Mouse (Mus musculus) CH12.LX (cell line): ENCODE data around the gene Emc10. TPM values are rescaled to one million over a fixed set of nuclear protein-coding genes. Genes with fewer than 3 reads are reported as not detected.

ENCODE experiments used
- DNase-seq: peaks from one replicate; pipeline ENCODE4 v3.0.0-alpha.2; 2013; ENCODE audit errors: extremely low read depth
- H3K27ac ChIP-seq: 2 replicates; pipeline ENCODE4 v1.5.1; 2012; ENCODE audit warnings: low read depth, mild to moderate bottlenecking, control low read depth, moderate library complexity; ENCODE audit not compliant: insufficient read depth
- H3K27me3 ChIP-seq: replicated peaks from 2 replicates; pipeline ENCODE3; 2012; ENCODE audit warnings: inconsistent platforms
- H3K36me3 ChIP-seq, 2 experiments: replicated peaks in 1 of 2; 2 replicates each; pipeline versions ENCODE3 to v1.6.1; 2012; ENCODE audit warnings: inconsistent platforms in 1 of 2, low read length in 1 of 2, mild to moderate bottlenecking in 1 of 2, mixed read lengths in 1 of 2, moderate library complexity in 1 of 2; ENCODE audit not compliant: control insufficient read depth in 1 of 2, insufficient read depth in 1 of 2
- H3K4me1 ChIP-seq, 2 experiments: 2 replicates each; pipeline ENCODE4 v1.6.1; 2012; ENCODE audit warnings: inconsistent platforms in 1 of 2, moderate library complexity in 1 of 2; ENCODE audit not compliant: insufficient read depth in 2 of 2, control insufficient read depth in 1 of 2
- H3K4me2 ChIP-seq: 2 replicates; pipeline ENCODE4 v1.6.1; 2012; ENCODE audit warnings: low read depth, mild to moderate bottlenecking, control low read depth; ENCODE audit not compliant: poor library complexity, insufficient read depth, severe bottlenecking
- H3K4me3 ChIP-seq, 3 experiments: fragments of 150-350 bp in 1 of 3; sonication (generic) in 1 of 3; replicated peaks in 1 of 3; 2 replicates each; pipeline versions ENCODE3 to v1.5.1; 2011 to 2012; ENCODE audit warnings: low read depth in 2 of 3, low read length in 2 of 3, mild to moderate bottlenecking in 2 of 3, moderate library complexity in 2 of 3, control low read depth in 1 of 3, improper control_type of control experiment in 1 of 3, inconsistent platforms in 1 of 3, mixed read lengths in 1 of 3; ENCODE audit not compliant: poor library complexity in 1 of 3
- H3K79me2 ChIP-seq: replicated peaks from 2 replicates; pipeline ENCODE4 v1.6.1; 2012; ENCODE audit warnings: mild to moderate bottlenecking, moderate library complexity; ENCODE audit not compliant: control insufficient read depth, poor library complexity, insufficient read depth, severe bottlenecking; ENCODE audit errors: extremely low read depth
- H3K9ac ChIP-seq: 2 replicates; pipeline ENCODE4 v1.6.1; 2012; ENCODE audit warnings: low read depth, mild to moderate bottlenecking, control low read depth, moderate library complexity; ENCODE audit not compliant: insufficient read depth
- H3K9me3 ChIP-seq: replicated peaks from 2 replicates; pipeline ENCODE3; 2012; ENCODE audit warnings: low read length, inconsistent platforms, mixed read lengths
- BHLHE40 ChIP-seq: IDR thresholded peaks from 2 replicates; pipeline ENCODE4 v1.6.1; 2011; ENCODE audit warnings: mild to moderate bottlenecking, low read depth, low read length, improper control_type of control experiment
- CTCF ChIP-seq, 2 experiments: IDR thresholded peaks in 1 of 2; conservative IDR thresholded peaks in 1 of 2; 2 replicates each; pipeline ENCODE4 v1.5.1; 2011 to 2012; ENCODE audit warnings: low read depth in 2 of 2, low read length in 2 of 2, improper control_type of control experiment in 1 of 2, inconsistent platforms in 1 of 2, mild to moderate bottlenecking in 1 of 2, moderate library complexity in 1 of 2
- EP300 ChIP-seq: IDR thresholded peaks from 2 replicates; pipeline ENCODE4 v1.6.1; 2011; ENCODE audit warnings: low read length, improper control_type of control experiment
- ETS1 ChIP-seq: conservative IDR thresholded peaks from 2 replicates; pipeline ENCODE4 v1.6.1; 2012; ENCODE audit warnings: low read depth, mild to moderate bottlenecking, inconsistent platforms, low read length, improper control_type of control experiment, moderate library complexity
- GABPA ChIP-seq: IDR thresholded peaks from 2 replicates; pipeline ENCODE4 v1.6.1; 2012; ENCODE audit warnings: low read depth, low read length, improper control_type of control experiment, inconsistent platforms; ENCODE audit not compliant: insufficient replicate concordance
- IRF4 ChIP-seq: IDR thresholded peaks from 2 replicates; pipeline ENCODE4 v1.6.1; 2014; ENCODE audit warnings: low read depth, mild to moderate bottlenecking, inconsistent platforms, low read length, improper control_type of control experiment
- JUN ChIP-seq: IDR thresholded peaks from 2 replicates; pipeline ENCODE4 v1.6.1; 2011; ENCODE audit warnings: low read depth, mild to moderate bottlenecking, low read length, improper control_type of control experiment, moderate library complexity; ENCODE audit not compliant: insufficient read depth
- JUND ChIP-seq: conservative IDR thresholded peaks from 2 replicates; pipeline ENCODE4 v1.6.1; 2011; ENCODE audit warnings: low read depth, low read length, improper control_type of control experiment
- MAFK ChIP-seq: IDR thresholded peaks from 2 replicates; pipeline ENCODE4 v1.6.1; 2011; ENCODE audit warnings: low read length, improper control_type of control experiment; ENCODE audit not compliant: insufficient replicate concordance
- MAX ChIP-seq: IDR thresholded peaks from 2 replicates; pipeline ENCODE4 v1.6.1; 2011; ENCODE audit warnings: low read length, improper control_type of control experiment
- MXI1 ChIP-seq: IDR thresholded peaks from 2 replicates; pipeline ENCODE4 v1.6.1; 2011; ENCODE audit warnings: mild to moderate bottlenecking, low read depth, low read length, improper control_type of control experiment
- NELFE ChIP-seq: IDR thresholded peaks from 2 replicates; pipeline ENCODE4 v1.6.1; 2011; ENCODE audit warnings: low read depth, low read length, improper control_type of control experiment
- NRF1 ChIP-seq: IDR thresholded peaks from 2 replicates; pipeline ENCODE4 v1.6.1; 2014; ENCODE audit warnings: low read depth, mild to moderate bottlenecking, inconsistent platforms, low read length, improper control_type of control experiment, moderate library complexity
- PAX5 ChIP-seq: IDR thresholded peaks from 2 replicates; pipeline ENCODE4 v1.6.1; 2012; ENCODE audit warnings: low read length, inconsistent platforms, mixed read lengths
- POLR2A ChIP-seq: IDR thresholded peaks from 2 replicates; pipeline ENCODE4 v1.6.1; 2011; ENCODE audit warnings: low read depth, mild to moderate bottlenecking, improper control_type of control experiment, low read length
- POLR2AphosphoS2 ChIP-seq: IDR thresholded peaks from 2 replicates; pipeline ENCODE4 v1.6.1; 2011; ENCODE audit warnings: low read depth, low read length, improper control_type of control experiment
- RAD21 ChIP-seq: IDR thresholded peaks from 2 replicates; pipeline ENCODE4 v1.6.1; 2011; ENCODE audit warnings: low read depth, mild to moderate bottlenecking, low read length, improper control_type of control experiment, moderate library complexity
- SIN3A ChIP-seq: IDR thresholded peaks from 2 replicates; pipeline ENCODE4 v1.6.1; 2012; ENCODE audit warnings: low read length, improper control_type of control experiment, inconsistent platforms
- SMC3 ChIP-seq: IDR thresholded peaks from 2 replicates; pipeline ENCODE4 v1.6.1; 2011; ENCODE audit warnings: low read depth, low read length, improper control_type of control experiment
- TCF12 ChIP-seq: IDR thresholded peaks from 2 replicates; pipeline ENCODE4 v1.6.1; 2014; ENCODE audit warnings: low read depth, mild to moderate bottlenecking, inconsistent platforms, low read length, improper control_type of control experiment
- UBTF ChIP-seq: IDR thresholded peaks from 2 replicates; pipeline ENCODE4 v1.6.1; 2012; ENCODE audit warnings: low read depth, mild to moderate bottlenecking, inconsistent platforms, low read length, improper control_type of control experiment, moderate library complexity
- USF1 ChIP-seq: IDR thresholded peaks from 2 replicates; pipeline ENCODE4 v1.6.1; 2014; ENCODE audit warnings: low read depth, mild to moderate bottlenecking, inconsistent platforms, low read length, improper control_type of control experiment
- USF2 ChIP-seq: conservative IDR thresholded peaks from 2 replicates; pipeline ENCODE4 v1.6.1; 2011; ENCODE audit warnings: low read depth, low read length, improper control_type of control experiment
- ZC3H11A ChIP-seq: IDR thresholded peaks from 2 replicates; pipeline ENCODE4 v1.6.1; 2012; ENCODE audit warnings: low read depth, mild to moderate bottlenecking, inconsistent platforms, low read length, improper control_type of control experiment
- ZMIZ1 ChIP-seq: IDR thresholded peaks from 2 replicates; pipeline ENCODE4 v1.6.1; 2012; ENCODE audit warnings: low read depth, mild to moderate bottlenecking, inconsistent platforms, low read length, improper control_type of control experiment
- dilution Hi-C: fragments of 300-500 bp; cut with MboI; formaldehyde crosslinking; loops from 2 replicates; pipeline ENCODE4 v1.14.3; 2020; ENCODE audit warnings: low sequenced_read_pairs; ENCODE audit not compliant: extremely low pct_unique_long_range_greater_than_20kb, extremely low pct_ligation_motif_present
- in situ Hi-C: fragments of 300-500 bp; cut with MboI; formaldehyde crosslinking; loops from 3 replicates; pipeline ENCODE4 v1.14.3; 2019; ENCODE audit warnings: low sequenced_read_pairs, low pct_ligation_motif_present, low pct_unique_long_range_greater_than_20kb, mixed read lengths
- polyA plus RNA-seq: library from polyadenylated mRNA; unstranded; fragments of >175 nt; gene quantifications from 2 replicates; pipeline ENCODE4 v1.2.1, GENCODE M21; 2012; ENCODE audit warnings: low read depth; ENCODE audit not compliant: insufficient read length
- total RNA-seq, 2 experiments: library from RNA; depleted of rRNA; stranded (reverse); fragments of 300-350 nt in 1 of 2; fragments of >200 nt in 1 of 2; gene quantifications; 2 replicates each; pipeline ENCODE4 v1.2.3; 2012 to 2014

Emc10 gene
- total and polyA plus RNA-seq, 3 experiments, result 14.4 to 49.1 (median 32.4) TPM

GRCm38 (mm10) chr7:44520990-44521389 lies 24.7 kb upstream of the Emc10 start:
- Histone ChIP-seq H3K4me2 (no peak overlapping the region), H3K4me3 (no peak overlapping the region), H3K36me3 (peaks cover 4 to 49% of the 10 kb centered on the region in 2 experiments), H3K4me1 (peaks cover 10 to 42% of the 10 kb centered on the region in 2 experiments; a peak in 3 of 4 replicates), H3K9ac (no peak overlapping the region)
- DNase-seq, result no peak
- dilution Hi-C loops, result no loop called here
- no peak for TF ChIP-seq EP300
- TF ChIP-seq RAD21, result no peak
- TF ChIP-seq ZC3H11A, result no peak
- TF ChIP-seq ZMIZ1, result no peak
- TF ChIP-seq MAX, result no peak
- TF ChIP-seq, all 38 proteins: peak for 0
- no peak overlapping the region for H3K27ac ChIP-seq
- in situ Hi-C loops, result no loop called here
- H3K27me3 ChIP-seq, result no peaks in the 10 kb centered on the region
- no peaks in the 10 kb centered on the region for H3K79me2 ChIP-seq
- no peaks in the 10 kb centered on the region for H3K9me3 ChIP-seq

- H3K27me3 ChIP-seq, result no peaks in the 10 kb centered on the region
- in situ Hi-C loops (no loop called here), dilution Hi-C loops (no loop called here)
- H3K4me3 ChIP-seq, result no peak overlapping the region
- no peak overlapping the region for H3K9ac ChIP-seq
- TF ChIP-seq CTCF (conservative IDR thresholded peaks at IDR 0.05 in 1 of 2, IDR thresholded peaks at IDR 0.05 in 1 of 2; ENCODE audit: low read depth in 2 of 2, low read length in 2 of 2) (peak in 1 of 2 experiments; percentile 60; a peak in 2 of 4 replicates), POLR2AphosphoS2 (no peak), JUND (no peak), RAD21 (peak; percentile 58), NRF1 (no peak), EP300 (no peak), PAX5 (no peak), GABPA (no peak), SMC3 (peak; percentile 36), UBTF (no peak), USF2 (no peak), ZC3H11A (no peak), MAFK (no peak), IRF4 (no peak), JUN (no peak), BHLHE40 (no peak), POLR2A (no peak), TCF12 (no peak), MXI1 (no peak), USF1 (no peak), NELFE (no peak), ETS1 (no peak), SIN3A (no peak)
- peak; percentile 45 for DNase-seq
- H3K4me1 ChIP-seq, result peaks cover under 1 to 26% of the 10 kb centered on the region in 2 experiments; a peak in 3 of 4 replicates
- no peaks in the 10 kb centered on the region for H3K9me3 ChIP-seq
- no peaks in the 10 kb centered on the region for H3K79me2 ChIP-seq
- H3K27ac ChIP-seq, result no peak overlapping the region
- peaks cover 17 to 64% of the 10 kb centered on the region in 2 experiments for H3K36me3 ChIP-seq
- H3K4me2 ChIP-seq, result no peak overlapping the region
These were observed 23.0 kb upstream of the Emc10 start for GRCm38 (mm10) chr7:44519240-44519913.
